Mouse (Mus musculus): ENCODE measurements around the gene Zfp385b. TPM values are rescaled to one million over a fixed set of nuclear protein-coding genes. Genes with fewer than 3 reads are reported as not detected.

Gene Zfp385b
- total and polyA plus RNA-seq, 2 experiments: 10.2 to 36.5 TPM

GRCm38 (mm10) chr2:77576571-77576970, 242.9 kb downstream of the Zfp385b start:
- Histone ChIP-seq H3K4me1 (ENCODE audit: control insufficient read depth, insufficient read depth, low read length) (no peaks in the 10 kb centered on the region), H3K9ac (ENCODE audit: low read depth, low read length) (no peak overlapping the region), H3K27ac (replicated peaks; ENCODE audit: insufficient read depth, low read depth, low read length) (no peak overlapping the region), H3K4me3 (ENCODE audit: insufficient read depth, low read depth, low read length) (no peak overlapping the region), H3K79me2 (ENCODE audit: control insufficient read depth, insufficient read depth, low read length) (no peaks in the 10 kb centered on the region), H3K27me3 (ENCODE audit: control insufficient read depth, insufficient read depth, low read length) (no peaks in the 10 kb centered on the region), H3K36me3 (ENCODE audit: control insufficient read depth, insufficient read depth, low read length) (no peaks in the 10 kb centered on the region)
- TF ChIP-seq CTCF (IDR thresholded peaks at IDR 0.05; ENCODE audit: low read depth, low read length) (no peak), POLR2A (IDR thresholded peaks at IDR 0.05; ENCODE audit: extremely low read depth, insufficient read depth, low read length) (no peak)
- WGBS: 86% methylated on average over 1 of the region's 1 CpGs
- DNase-seq (ENCODE audit: extremely low read depth, low read depth, low spot score): no peak

- no peak overlapping the region for H3K4me3 ChIP-seq (ENCODE audit: insufficient read depth, low read depth, low read length)
- WGBS: 73% methylated on average over 15 of the region's 15 CpGs
Measured at GRCm38 (mm10) chr2:77567528-77568435, 251.7 kb downstream of the Zfp385b start.

GRCm38 (mm10) chr2:77563706-77564105, 255.7 kb downstream of the Zfp385b start:
- peak; percentile 85 for DNase-seq (ENCODE audit: extremely low read depth, low read depth, low spot score)
- Histone ChIP-seq H3K4me3 (ENCODE audit: insufficient read depth, low read depth, low read length) (no peak overlapping the region), H3K27ac (replicated peaks; ENCODE audit: insufficient read depth, low read depth, low read length) (no peak overlapping the region), H3K9ac (ENCODE audit: low read depth, low read length) (no peak overlapping the region), H3K36me3 (ENCODE audit: control insufficient read depth, insufficient read depth, low read length) (no peaks in the 10 kb centered on the region), H3K4me1 (ENCODE audit: control insufficient read depth, insufficient read depth, low read length) (peaks cover 6% of the 10 kb centered on the region; the same call in 1 of the 2 replicates), H3K79me2 (ENCODE audit: control insufficient read depth, insufficient read depth, low read length) (no peaks in the 10 kb centered on the region), H3K27me3 (ENCODE audit: control insufficient read depth, insufficient read depth, low read length) (no peaks in the 10 kb centered on the region)
- 8% methylated on average over 1 of the region's 1 CpGs for WGBS
- TF ChIP-seq POLR2A (IDR thresholded peaks at IDR 0.05; ENCODE audit: extremely low read depth, insufficient read depth, low read length) (no peak), CTCF (IDR thresholded peaks at IDR 0.05; ENCODE audit: low read depth, low read length) (no peak)

More at GRCm38 (mm10) chr2:77567528-77568435, 251.7 kb downstream of the Zfp385b start:
- H3K27me3 ChIP-seq (ENCODE audit: control insufficient read depth, insufficient read depth, low read length): no peaks in the 10 kb centered on the region
- TF ChIP-seq CTCF (IDR thresholded peaks at IDR 0.05; ENCODE audit: low read depth, low read length) (no peak), POLR2A (IDR thresholded peaks at IDR 0.05; ENCODE audit: extremely low read depth, insufficient read depth, low read length) (no peak)
- H3K9ac ChIP-seq (ENCODE audit: low read depth, low read length): no peak overlapping the region
- H3K27ac ChIP-seq (replicated peaks; ENCODE audit: insufficient read depth, low read depth, low read length): no peak overlapping the region
- peaks cover 6% of the 10 kb centered on the region; the same call in 1 of the 2 replicates for H3K4me1 ChIP-seq (ENCODE audit: control insufficient read depth, insufficient read depth, low read length)
- no peaks in the 10 kb centered on the region for H3K36me3 ChIP-seq (ENCODE audit: control insufficient read depth, insufficient read depth, low read length)
- H3K79me2 ChIP-seq (ENCODE audit: control insufficient read depth, insufficient read depth, low read length): no peaks in the 10 kb centered on the region
- DNase-seq (ENCODE audit: extremely low read depth, low read depth, low spot score): no peak

- no peak overlapping the region for H3K4me3 ChIP-seq (ENCODE audit: insufficient read depth, low read depth, low read length)
- H3K4me1 ChIP-seq (ENCODE audit: control insufficient read depth, insufficient read depth, low read length): peaks cover 6% of the 10 kb centered on the region; the same call in 1 of the 2 replicates
- WGBS: 71% methylated on average over 5 of the region's 5 CpGs
- no peaks in the 10 kb centered on the region for H3K27me3 ChIP-seq (ENCODE audit: control insufficient read depth, insufficient read depth, low read length)
- peak; percentile 8 for DNase-seq (ENCODE audit: extremely low read depth, low read depth, low spot score)
- no peaks in the 10 kb centered on the region for H3K79me2 ChIP-seq (ENCODE audit: control insufficient read depth, insufficient read depth, low read length)
- TF ChIP-seq POLR2A (IDR thresholded peaks at IDR 0.05; ENCODE audit: extremely low read depth, insufficient read depth, low read length): no peak
- no peak for TF ChIP-seq CTCF (IDR thresholded peaks at IDR 0.05; ENCODE audit: low read depth, low read length)
- no peak overlapping the region for H3K9ac ChIP-seq (ENCODE audit: low read depth, low read length)
- no peak overlapping the region for H3K27ac ChIP-seq (replicated peaks; ENCODE audit: insufficient read depth, low read depth, low read length)
- no peaks in the 10 kb centered on the region for H3K36me3 ChIP-seq (ENCODE audit: control insufficient read depth, insufficient read depth, low read length)
Measured at GRCm38 (mm10) chr2:77561941-77562340, 257.5 kb downstream of the Zfp385b start.

GRCm38 (mm10) chr2:77556938-77557337, 262.5 kb downstream of the Zfp385b start:
- H3K27me3 ChIP-seq (ENCODE audit: control insufficient read depth, insufficient read depth, low read length): no peaks in the 10 kb centered on the region
- H3K9ac ChIP-seq (ENCODE audit: low read depth, low read length): no peak overlapping the region
- no peak overlapping the region for H3K4me3 ChIP-seq (ENCODE audit: insufficient read depth, low read depth, low read length)
- TF ChIP-seq POLR2A (IDR thresholded peaks at IDR 0.05; ENCODE audit: extremely low read depth, insufficient read depth, low read length) (no peak), CTCF (IDR thresholded peaks at IDR 0.05; ENCODE audit: low read depth, low read length) (no peak)
- H3K27ac ChIP-seq (replicated peaks; ENCODE audit: insufficient read depth, low read depth, low read length): no peak overlapping the region
- no peaks in the 10 kb centered on the region for H3K79me2 ChIP-seq (ENCODE audit: control insufficient read depth, insufficient read depth, low read length)
- H3K4me1 ChIP-seq (ENCODE audit: control insufficient read depth, insufficient read depth, low read length): no peaks in the 10 kb centered on the region
- DNase-seq (ENCODE audit: extremely low read depth, low read depth, low spot score): no peak
- H3K36me3 ChIP-seq (ENCODE audit: control insufficient read depth, insufficient read depth, low read length): no peaks in the 10 kb centered on the region
- 95% methylated on average over 4 of the region's 4 CpGs for WGBS

GRCm38 (mm10) chr2:77555980-77556379, 263.5 kb downstream of the Zfp385b start:
- TF ChIP-seq POLR2A (IDR thresholded peaks at IDR 0.05; ENCODE audit: extremely low read depth, insufficient read depth, low read length): no peak
- TF ChIP-seq CTCF (IDR thresholded peaks at IDR 0.05; ENCODE audit: low read depth, low read length): no peak
- no peaks in the 10 kb centered on the region for H3K36me3 ChIP-seq (ENCODE audit: control insufficient read depth, insufficient read depth, low read length)
- WGBS: 92% methylated on average over 7 of the region's 7 CpGs

More at GRCm38 (mm10) chr2:77555980-77556379, 263.5 kb downstream of the Zfp385b start:
- Histone ChIP-seq H3K4me3 (ENCODE audit: insufficient read depth, low read depth, low read length) (no peak overlapping the region), H3K27me3 (ENCODE audit: control insufficient read depth, insufficient read depth, low read length) (no peaks in the 10 kb centered on the region), H3K79me2 (ENCODE audit: control insufficient read depth, insufficient read depth, low read length) (no peaks in the 10 kb centered on the region), H3K9ac (ENCODE audit: low read depth, low read length) (no peak overlapping the region), H3K27ac (replicated peaks; ENCODE audit: insufficient read depth, low read depth, low read length) (no peak overlapping the region), H3K4me1 (ENCODE audit: control insufficient read depth, insufficient read depth, low read length) (no peaks in the 10 kb centered on the region)
- no peak for DNase-seq (ENCODE audit: extremely low read depth, low read depth, low spot score)
